Mouse (Mus musculus): Measurements from ENCODE around the gene Map3k20.

Map3k20 gene

GRCm38 (mm10) chr2:72365930-72366329, 80.5 kb downstream of the Map3k20 start:
- TF ChIP-seq CTCF (conservative IDR thresholded peaks at IDR 0.05; ENCODE audit: low read length) (no peak), POU5F1 (IDR thresholded peaks at IDR 0.05; ENCODE audit: borderline replicate concordance, low read length) (no peak), NANOG (IDR thresholded peaks at IDR 0.05; ENCODE audit: borderline replicate concordance, low read length) (no peak)
- no peak overlapping the region for H3K4me3 ChIP-seq (replicated peaks; ENCODE audit: low read length)
- no peaks in the 10 kb centered on the region for H3K9me3 ChIP-seq (ENCODE audit: low read length)
- no peaks in the 10 kb centered on the region for H3K27me3 ChIP-seq (ENCODE audit: insufficient read depth, low read length)
- H3K36me3 ChIP-seq (ENCODE audit: insufficient read depth, low read length): 0 out of 2 replicates have a peak, but pooled peaks cover 4% of the 10 kb centered on the region
- H3K4me1 ChIP-seq (replicated peaks; ENCODE audit: low read depth, low read length): no peaks in the 10 kb centered on the region

- Histone ChIP-seq H3K4me1 (replicated peaks; ENCODE audit: low read depth, low read length) (no peaks in the 10 kb centered on the region), H3K27me3 (ENCODE audit: insufficient read depth, low read length) (no peaks in the 10 kb centered on the region), H3K4me3 (replicated peaks; ENCODE audit: low read length) (no peak overlapping the region), H3K36me3 (ENCODE audit: insufficient read depth, low read length) (0 out of 2 replicates have a peak, but pooled peaks cover 4% of the 10 kb centered on the region), H3K9me3 (ENCODE audit: low read length) (no peaks in the 10 kb centered on the region)
- TF ChIP-seq NANOG (IDR thresholded peaks at IDR 0.05; ENCODE audit: borderline replicate concordance, low read length) (no peak), POU5F1 (IDR thresholded peaks at IDR 0.05; ENCODE audit: borderline replicate concordance, low read length) (no peak), CTCF (conservative IDR thresholded peaks at IDR 0.05; ENCODE audit: low read length) (no peak)
These were observed 81.1 kb downstream of the Map3k20 start for GRCm38 (mm10) chr2:72366503-72366902.

- Histone ChIP-seq H3K4me1 (replicated peaks; ENCODE audit: low read depth, low read length) (no peaks in the 10 kb centered on the region; the same call in 1 of the 2 replicates), H3K27me3 (ENCODE audit: insufficient read depth, low read length) (no peaks in the 10 kb centered on the region), H3K4me3 (replicated peaks; ENCODE audit: low read length) (no peak overlapping the region), H3K36me3 (ENCODE audit: insufficient read depth, low read length) (0 out of 2 replicates have a peak, but pooled peaks cover 4% of the 10 kb centered on the region), H3K9me3 (ENCODE audit: low read length) (no peaks in the 10 kb centered on the region)
- TF ChIP-seq NANOG (IDR thresholded peaks at IDR 0.05; ENCODE audit: borderline replicate concordance, low read length) (no peak), POU5F1 (IDR thresholded peaks at IDR 0.05; ENCODE audit: borderline replicate concordance, low read length) (no peak), CTCF (conservative IDR thresholded peaks at IDR 0.05; ENCODE audit: low read length) (no peak)
These were observed 82.4 kb downstream of the Map3k20 start for GRCm38 (mm10) chr2:72367850-72368249.

- no peaks in the 10 kb centered on the region for H3K27me3 ChIP-seq (ENCODE audit: insufficient read depth, low read length)
These were observed 83.7 kb downstream of the Map3k20 start for GRCm38 (mm10) chr2:72369140-72369600.

GRCm38 (mm10) chr2:72372136-72372535, 86.7 kb downstream of the Map3k20 start:
- Histone ChIP-seq H3K36me3 (ENCODE audit: insufficient read depth, low read length) (0 out of 2 replicates have a peak, but pooled peaks cover 4% of the 10 kb centered on the region), H3K27me3 (ENCODE audit: insufficient read depth, low read length) (no peaks in the 10 kb centered on the region), H3K4me3 (replicated peaks; ENCODE audit: low read length) (no peak overlapping the region), H3K9me3 (ENCODE audit: low read length) (no peaks in the 10 kb centered on the region), H3K4me1 (replicated peaks; ENCODE audit: low read depth, low read length) (no peaks in the 10 kb centered on the region; the same call in 1 of the 2 replicates)
- TF ChIP-seq POU5F1 (IDR thresholded peaks at IDR 0.05; ENCODE audit: borderline replicate concordance, low read length) (no peak), CTCF (conservative IDR thresholded peaks at IDR 0.05; ENCODE audit: low read length) (no peak), NANOG (IDR thresholded peaks at IDR 0.05; ENCODE audit: borderline replicate concordance, low read length) (no peak)

More at GRCm38 (mm10) chr2:72369140-72369600, 83.7 kb downstream of the Map3k20 start:
- Histone ChIP-seq H3K9me3 (ENCODE audit: low read length) (no peaks in the 10 kb centered on the region), H3K4me3 (replicated peaks; ENCODE audit: low read length) (no peak overlapping the region), H3K4me1 (replicated peaks; ENCODE audit: low read depth, low read length) (no peaks in the 10 kb centered on the region; the same call in 1 of the 2 replicates), H3K36me3 (ENCODE audit: insufficient read depth, low read length) (0 out of 2 replicates have a peak, but pooled peaks cover 4% of the 10 kb centered on the region)
- TF ChIP-seq POU5F1 (IDR thresholded peaks at IDR 0.05; ENCODE audit: borderline replicate concordance, low read length) (no peak), NANOG (IDR thresholded peaks at IDR 0.05; ENCODE audit: borderline replicate concordance, low read length) (no peak), CTCF (conservative IDR thresholded peaks at IDR 0.05; ENCODE audit: low read length) (no peak)

GRCm38 (mm10) chr2:72374076-72374475, 88.6 kb downstream of the Map3k20 start:
- H3K9me3 ChIP-seq (ENCODE audit: low read length): no peaks in the 10 kb centered on the region
- H3K27me3 ChIP-seq (ENCODE audit: insufficient read depth, low read length): no peaks in the 10 kb centered on the region
- no peak for TF ChIP-seq NANOG (IDR thresholded peaks at IDR 0.05; ENCODE audit: borderline replicate concordance, low read length)
- TF ChIP-seq POU5F1 (IDR thresholded peaks at IDR 0.05; ENCODE audit: borderline replicate concordance, low read length): no peak
- no peak for TF ChIP-seq CTCF (conservative IDR thresholded peaks at IDR 0.05; ENCODE audit: low read length)
- 0 out of 2 replicates have a peak, but pooled peaks cover 4% of the 10 kb centered on the region for H3K36me3 ChIP-seq (ENCODE audit: insufficient read depth, low read length)
- no peak overlapping the region for H3K4me3 ChIP-seq (replicated peaks; ENCODE audit: low read length)
- no peaks in the 10 kb centered on the region; the same call in 1 of the 2 replicates for H3K4me1 ChIP-seq (replicated peaks; ENCODE audit: low read depth, low read length)

GRCm38 (mm10) chr2:72375877-72376276, 90.4 kb downstream of the Map3k20 start:
- no peaks in the 10 kb centered on the region for H3K9me3 ChIP-seq (ENCODE audit: low read length)
- H3K4me1 ChIP-seq (replicated peaks; ENCODE audit: low read depth, low read length): no peaks in the 10 kb centered on the region; the same call in 1 of the 2 replicates
- TF ChIP-seq NANOG (IDR thresholded peaks at IDR 0.05; ENCODE audit: borderline replicate concordance, low read length) (no peak), POU5F1 (IDR thresholded peaks at IDR 0.05; ENCODE audit: borderline replicate concordance, low read length) (no peak), CTCF (conservative IDR thresholded peaks at IDR 0.05; ENCODE audit: low read length) (no peak)
- no peaks in the 10 kb centered on the region for H3K27me3 ChIP-seq (ENCODE audit: insufficient read depth, low read length)
- peaks cover 8% of the 10 kb centered on the region; the same call in 1 of the 2 replicates for H3K36me3 ChIP-seq (ENCODE audit: insufficient read depth, low read length)
- no peak overlapping the region for H3K4me3 ChIP-seq (replicated peaks; ENCODE audit: low read length)

GRCm38 (mm10) chr2:72376946-72377345, 91.5 kb downstream of the Map3k20 start:
- H3K27me3 ChIP-seq (ENCODE audit: insufficient read depth, low read length): no peaks in the 10 kb centered on the region
- H3K4me3 ChIP-seq (replicated peaks; ENCODE audit: low read length): no peak overlapping the region
- TF ChIP-seq CTCF (conservative IDR thresholded peaks at IDR 0.05; ENCODE audit: low read length): no peak
- TF ChIP-seq POU5F1 (IDR thresholded peaks at IDR 0.05; ENCODE audit: borderline replicate concordance, low read length): no peak
- no peak for TF ChIP-seq NANOG (IDR thresholded peaks at IDR 0.05; ENCODE audit: borderline replicate concordance, low read length)
- no peaks in the 10 kb centered on the region; the same call in 1 of the 2 replicates for H3K4me1 ChIP-seq (replicated peaks; ENCODE audit: low read depth, low read length)
- peaks cover 7% of the 10 kb centered on the region; the same call in 1 of the 2 replicates for H3K36me3 ChIP-seq (ENCODE audit: insufficient read depth, low read length)
- no peaks in the 10 kb centered on the region for H3K9me3 ChIP-seq (ENCODE audit: low read length)
